Mouse (Mus musculus) layer of hippocampus, adult 18-20 months (tissue): Measurements from ENCODE around the gene Oog1. TPM values are rescaled to one million over a fixed set of nuclear protein-coding genes. Genes with fewer than 3 reads are reported as not detected.
"Not testable (repeated sequence)": the region's sequence is repeated elsewhere in the genome, so short reads cannot be mapped to it uniquely, and the experiment has no call there.

Experiments used
- DNase-seq, 2 experiments: peaks; one replicate each; pipeline ENCODE4 v3.0.0; 2022; ENCODE audit warnings: low spot score in 2 of 2
- long read RNA-seq: library from polyadenylated mRNA; stranded (forward); transcript quantifications from one replicate; pipeline ENCODE4 v2.0.0, GENCODE M21; 2021
- total RNA-seq, 2 experiments: library from RNA; stranded (reverse); gene quantifications; 2 replicates each; pipeline ENCODE4 v1.2.3; 2021

Gene Oog1
- not detected for total RNA-seq
- long read RNA-seq, result 0 reads

DNA sequence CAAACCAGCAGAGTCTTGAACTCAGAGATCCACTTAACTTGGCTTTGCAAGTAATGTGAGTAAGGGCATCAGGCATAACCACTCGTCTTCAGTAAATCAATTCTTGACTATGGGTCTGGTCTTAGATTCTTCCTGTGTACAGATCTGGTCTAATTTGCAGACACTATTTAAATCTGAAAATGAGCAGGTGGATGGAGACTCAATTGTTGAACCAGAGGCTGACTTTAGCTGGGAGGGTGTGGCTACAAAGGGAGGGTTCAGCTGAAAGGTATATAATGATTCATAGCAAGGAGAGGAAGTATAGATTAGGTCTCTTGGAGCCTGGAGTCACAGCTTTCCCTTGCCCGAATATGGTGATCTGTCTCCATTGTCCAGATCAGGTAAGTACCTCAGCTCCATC, at the start of gene Oog1:
Gene Oog1, plus strand, starts transcription at position 301 of the 400 bp plus-strand sequence.
- not testable (repeated sequence) for DNase-seq

DNA sequence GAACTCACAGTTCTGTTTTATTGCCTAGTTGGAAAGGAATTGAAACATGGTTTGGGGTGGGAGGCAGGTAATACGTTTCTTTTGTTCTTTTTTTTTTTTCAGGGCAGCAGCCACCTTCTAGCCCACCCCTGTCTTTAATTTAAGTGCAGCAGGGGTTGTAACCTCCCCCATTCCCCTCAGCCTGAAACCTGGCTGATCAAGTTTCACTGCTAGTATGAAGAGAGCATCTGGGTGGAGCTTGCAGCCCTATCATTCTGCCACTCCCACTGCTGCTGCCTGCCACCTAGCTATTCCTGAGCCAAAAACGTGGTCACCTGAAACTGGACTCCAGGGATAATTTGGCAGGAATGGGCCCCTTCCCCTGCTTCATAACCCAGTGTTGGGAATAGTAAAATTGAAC, 1.1 kb upstream of the Oog1 start:
- not testable (repeated sequence) for DNase-seq

DNA sequence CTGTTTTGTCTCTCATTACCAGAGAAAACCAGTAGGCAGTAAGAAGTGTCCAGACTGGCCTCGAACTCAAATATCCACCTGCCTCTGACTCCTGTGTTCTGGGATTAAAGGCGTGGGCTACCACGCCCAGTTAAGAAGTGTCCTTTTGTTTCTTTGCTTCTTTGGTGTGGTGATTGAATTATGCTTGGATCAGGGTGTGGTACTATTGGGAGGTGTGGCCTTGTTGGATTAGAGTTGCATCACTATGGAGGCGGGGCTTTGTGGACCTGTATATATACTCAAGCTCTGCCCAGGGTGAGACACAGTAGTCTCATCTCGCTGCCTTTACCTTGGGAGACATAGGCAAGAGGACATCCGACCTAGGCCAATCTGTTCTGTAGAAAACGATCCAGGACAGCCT, 16.1 kb downstream of the Oog1 start, which contains the start of gene Gm4027:
Gene Gm4027, plus strand, starts transcription at position 301 of the 400 bp plus-strand sequence.
- DNase-seq, result not testable (repeated sequence)

DNA sequence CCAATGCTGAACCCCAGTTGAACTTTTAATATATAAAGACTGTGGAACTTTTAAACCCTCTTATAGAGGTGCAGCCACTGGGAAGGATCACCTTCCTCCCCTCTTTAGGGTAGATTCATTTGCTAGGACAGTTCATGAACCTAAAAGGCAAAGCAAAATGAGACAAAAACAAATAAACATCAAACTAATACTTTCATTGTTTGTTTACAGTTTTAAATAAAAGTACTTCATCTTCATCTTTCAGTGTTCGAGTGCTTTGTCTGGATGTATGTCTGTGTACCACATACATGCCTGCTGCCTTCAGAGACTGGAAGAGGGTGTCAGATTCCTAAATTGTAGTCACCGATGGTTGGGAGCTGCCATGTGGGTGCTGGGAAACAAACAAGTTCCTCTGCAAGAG, 42.0 kb downstream of the Oog1 start, which contains the start of gene Gm16381:
Gene Gm16381, minus strand, starts transcription at position 101 of the 400 bp plus-strand sequence.
- DNase-seq, result not testable (repeated sequence)

DNA sequence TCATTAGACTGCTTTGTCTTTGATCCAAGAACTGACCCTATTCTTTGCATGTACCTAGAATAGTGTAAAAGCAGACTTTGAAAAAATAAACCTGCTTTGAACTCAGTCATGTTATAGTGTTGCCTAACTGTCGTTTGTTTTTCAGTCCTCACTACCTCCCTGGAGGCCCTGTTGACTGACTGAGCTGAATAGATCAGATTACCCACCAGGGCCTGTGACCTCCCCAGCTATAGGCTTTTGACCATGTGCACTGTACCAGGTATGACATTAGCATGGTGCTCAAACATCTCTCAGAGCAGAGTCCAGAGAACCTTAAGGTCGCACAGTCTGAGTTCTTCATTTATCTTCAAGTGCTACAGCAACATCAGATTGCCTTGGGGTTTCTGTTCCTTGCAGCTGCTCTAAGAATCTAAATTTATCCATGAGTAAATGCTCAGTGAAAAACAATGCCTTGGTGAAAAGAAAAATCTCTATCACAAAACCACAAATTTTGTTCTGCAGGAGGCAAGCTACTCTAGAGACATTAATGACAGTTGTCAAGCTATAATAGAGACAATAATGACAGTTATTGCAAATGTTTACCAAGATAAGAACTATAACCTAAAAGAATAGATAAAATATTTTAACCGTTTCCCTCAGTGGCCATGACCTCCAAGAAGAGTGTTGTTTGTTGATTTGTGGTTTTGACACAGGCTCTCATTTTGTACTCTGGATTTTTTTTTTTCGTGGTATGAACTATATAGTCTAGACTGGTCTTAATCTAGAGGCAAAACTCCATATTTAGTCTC, 50.6 kb downstream of the Oog1 start:
- DNase-seq, result not testable (repeated sequence)

Other genes with a start within 250 kb of the Oog1 start
- gene Sptlc2, start 214.3 kb upstream of the Oog1 start, total RNA-seq, result 10 to 100 TPM; 24.6 to 40.9 TPM
- gene Slirp, start 158.8 kb upstream of the Oog1 start, total RNA-seq, result 10 to 100 TPM; 94.4 to 97.2 TPM
- gene Alkbh1, start 158.7 kb upstream of the Oog1 start, total RNA-seq, result 10 to 100 TPM; 19.4 to 21.0 TPM
- gene Snw1, start 130.4 kb upstream of the Oog1 start, total RNA-seq, result 10 to 100 TPM; 62.3 to 68.8 TPM
- gene Gm5788, start 108.0 kb upstream of the Oog1 start, total RNA-seq, result not detected
- gene Gm8300, start 88.4 kb upstream of the Oog1 start, total RNA-seq, result not detected
- not detected for gene Gm4027, start 16.2 kb downstream of the Oog1 start, total RNA-seq
- gene Gm16381, start 41.9 kb downstream of the Oog1 start, total RNA-seq, result not detected
- gene Gm21319, start 173.1 kb downstream of the Oog1 start, total RNA-seq, result not detected
- gene Gm21936, start 192.8 kb downstream of the Oog1 start, total RNA-seq, result not detected
- gene BB287469, start 213.9 kb downstream of the Oog1 start, total RNA-seq, result not detected
- not detected for gene Gm2001, start 239.7 kb downstream of the Oog1 start, total RNA-seq